Mouse (Mus musculus): Measurements from ENCODE around the gene Cdh13. TPM values are rescaled to one million over a fixed set of nuclear protein-coding genes. Genes with fewer than 3 reads are reported as not detected.
"Not testable (repeated sequence)": the region's sequence is repeated elsewhere in the genome, so short reads cannot be mapped to it uniquely, and the experiment has no call there.

The Cdh13 gene
- total and polyA plus RNA-seq, 3 experiments: 162 to 172 (median 163) TPM

DNA sequence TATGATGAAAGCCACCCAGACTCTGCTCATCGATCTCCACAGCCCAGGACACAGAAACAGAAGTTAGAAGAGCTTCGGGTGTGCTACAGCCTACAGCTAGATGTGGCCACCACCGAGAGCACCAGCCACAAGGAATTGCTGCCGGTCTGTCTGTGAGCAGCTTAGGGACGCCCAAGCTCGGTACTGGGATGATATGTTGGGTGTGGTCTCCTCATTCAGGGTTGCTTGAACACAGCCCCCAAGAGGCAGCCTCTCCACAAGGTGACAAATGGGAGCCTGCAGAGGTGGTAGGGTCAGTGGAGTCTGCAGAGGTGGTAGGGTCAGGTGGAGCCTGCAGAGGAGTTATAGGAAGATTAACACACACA is 1070.1 kb downstream of the Cdh13 start:
- TF ChIP-seq EP300 (IDR thresholded peaks at IDR 0.05; ENCODE audit: insufficient read depth, low read depth, low read length) (no peak), CTCF (IDR thresholded peaks at IDR 0.05) (no peak), POLR2A (IDR thresholded peaks at IDR 0.05; ENCODE audit: insufficient read depth, low read depth, low read length) (no peak)
- 69% methylated on average over 6 of the region's 6 CpGs for WGBS
- Histone ChIP-seq H3K9ac (ENCODE audit: low read depth, low read length) (no peak overlapping the region), H3K36me3 (ENCODE audit: control insufficient read depth, insufficient read depth, low read length) (no peaks in the 10 kb centered on the region), H3K79me2 (replicated peaks; ENCODE audit: control insufficient read depth, insufficient read depth, low read length) (no peaks in the 10 kb centered on the region), H3K4me3 (no peak overlapping the region), H3K27me3 (ENCODE audit: control insufficient read depth, insufficient read depth, low read length) (no peaks in the 10 kb centered on the region), H3K27ac (no peak overlapping the region), H3K4me1 (ENCODE audit: control insufficient read depth, insufficient read depth, low read length) (peaks cover 2% of the 10 kb centered on the region)
- DNase-seq: no peak
- intact Hi-C loops (cut with DNase I): no loop called here

- WGBS: 56% methylated on average over 5 of the region's 5 CpGs
- H3K4me1 ChIP-seq (ENCODE audit: control insufficient read depth, insufficient read depth, low read length); H3K36me3 ChIP-seq (ENCODE audit: control insufficient read depth, insufficient read depth, low read length); H3K27me3 ChIP-seq (ENCODE audit: control insufficient read depth, insufficient read depth, low read length); H3K79me2 ChIP-seq (replicated peaks; ENCODE audit: control insufficient read depth, insufficient read depth, low read length); H3K27ac ChIP-seq; H3K4me3 ChIP-seq; H3K9ac ChIP-seq (ENCODE audit: low read depth, low read length); intact Hi-C loops (cut with DNase I); DNase-seq: not testable (repeated sequence)
- TF ChIP-seq CTCF (IDR thresholded peaks at IDR 0.05): peak; percentile 45
Observed at GRCm38 (mm10) chr8:119356631-119357030, 1073.1 kb downstream of the Cdh13 start.

GRCm38 (mm10) chr8:119358175-119358574 is 1074.6 kb downstream of the Cdh13 start:
- 81% methylated on average over 7 of the region's 7 CpGs for WGBS
- intact Hi-C loops (cut with DNase I): no loop called here

GRCm38 (mm10) chr8:119358836-119359235 is 1075.3 kb downstream of the Cdh13 start:
- no peak overlapping the region for H3K27ac ChIP-seq
- no peaks in the 10 kb centered on the region for H3K79me2 ChIP-seq (replicated peaks; ENCODE audit: control insufficient read depth, insufficient read depth, low read length)
- no peaks in the 10 kb centered on the region for H3K27me3 ChIP-seq (ENCODE audit: control insufficient read depth, insufficient read depth, low read length)
- TF ChIP-seq EP300 (IDR thresholded peaks at IDR 0.05; ENCODE audit: insufficient read depth, low read depth, low read length) (no peak), CTCF (IDR thresholded peaks at IDR 0.05) (peak; percentile 73), POLR2A (IDR thresholded peaks at IDR 0.05; ENCODE audit: insufficient read depth, low read depth, low read length) (no peak)
- intact Hi-C loops (cut with DNase I): no loop called here
- DNase-seq: peak; percentile 26 to 74
- H3K9ac ChIP-seq (ENCODE audit: low read depth, low read length): no peak overlapping the region
- H3K36me3 ChIP-seq (ENCODE audit: control insufficient read depth, insufficient read depth, low read length): no peaks in the 10 kb centered on the region
- WGBS: 46% methylated on average over 14 of the region's 14 CpGs
- H3K4me3 ChIP-seq: no peak overlapping the region
- H3K4me1 ChIP-seq (ENCODE audit: control insufficient read depth, insufficient read depth, low read length): no peaks in the 10 kb centered on the region

More at GRCm38 (mm10) chr8:119358175-119358574, 1074.6 kb downstream of the Cdh13 start:
- H3K27ac ChIP-seq: no peak overlapping the region
- H3K9ac ChIP-seq (ENCODE audit: low read depth, low read length): no peak overlapping the region
- H3K36me3 ChIP-seq (ENCODE audit: control insufficient read depth, insufficient read depth, low read length): no peaks in the 10 kb centered on the region
- H3K4me3 ChIP-seq: no peak overlapping the region
- DNase-seq: no peak
- H3K4me1 ChIP-seq (ENCODE audit: control insufficient read depth, insufficient read depth, low read length): peaks cover 2% of the 10 kb centered on the region
- H3K79me2 ChIP-seq (replicated peaks; ENCODE audit: control insufficient read depth, insufficient read depth, low read length): no peaks in the 10 kb centered on the region
- TF ChIP-seq POLR2A (IDR thresholded peaks at IDR 0.05; ENCODE audit: insufficient read depth, low read depth, low read length): no peak
- TF ChIP-seq CTCF (IDR thresholded peaks at IDR 0.05): no peak
- TF ChIP-seq EP300 (IDR thresholded peaks at IDR 0.05; ENCODE audit: insufficient read depth, low read depth, low read length): no peak
- H3K27me3 ChIP-seq (ENCODE audit: control insufficient read depth, insufficient read depth, low read length): no peaks in the 10 kb centered on the region

GRCm38 (mm10) chr8:119360686-119361295 is 1077.3 kb downstream of the Cdh13 start:
- 61% methylated on average over 8 of the region's 8 CpGs for WGBS
- Histone ChIP-seq H3K27me3 (ENCODE audit: control insufficient read depth, insufficient read depth, low read length) (no peaks in the 10 kb centered on the region), H3K36me3 (ENCODE audit: control insufficient read depth, insufficient read depth, low read length) (no peaks in the 10 kb centered on the region), H3K4me3 (no peak overlapping the region), H3K27ac (no peak overlapping the region), H3K79me2 (replicated peaks; ENCODE audit: control insufficient read depth, insufficient read depth, low read length) (no peaks in the 10 kb centered on the region), H3K9ac (ENCODE audit: low read depth, low read length) (no peak overlapping the region), H3K4me1 (ENCODE audit: control insufficient read depth, insufficient read depth, low read length) (no peaks in the 10 kb centered on the region)
- TF ChIP-seq EP300 (IDR thresholded peaks at IDR 0.05; ENCODE audit: insufficient read depth, low read depth, low read length): no peak
- no peak for TF ChIP-seq POLR2A (IDR thresholded peaks at IDR 0.05; ENCODE audit: insufficient read depth, low read depth, low read length)
- TF ChIP-seq CTCF (IDR thresholded peaks at IDR 0.05): no peak
- intact Hi-C loops (cut with DNase I): no loop called here
- DNase-seq: no peak

Data from heart, adult 2 months (tissue).